Mouse (Mus musculus) stomach, postnatal 0 days (tissue): Measurements from ENCODE around the gene Cdipt. TPM values are rescaled to one million over a fixed set of nuclear protein-coding genes. Genes with fewer than 3 reads are reported as not detected.

Experiments
- ATAC-seq: fragments of 200-750 bp; cut with Nextera tagmentation; 2 replicates; pipeline ENCODE4 v1.8.0; 2017; ENCODE audit not compliant: low FRiP score, low TSS enrichment
- DNase-seq: peaks from one replicate; pipeline ENCODE4 v3.0.0-alpha.2; 2016; ENCODE audit warnings: low spot score
- H3K27ac ChIP-seq: fragments of 300-500 bp; sonication (generic); replicated peaks from 2 replicates; pipeline ENCODE4 v1.5.1; 2014; ENCODE audit warnings: mild to moderate bottlenecking, control low read depth
- H3K27me3 ChIP-seq: fragments of 300-500 bp; sonication (generic); 2 replicates; pipeline ENCODE4 v1.6.1; 2014; ENCODE audit warnings: low read length; ENCODE audit not compliant: control insufficient read depth, insufficient read depth
- H3K36me3 ChIP-seq: fragments of 300-500 bp; sonication (generic); 2 replicates; pipeline ENCODE4 v1.6.1; 2014; ENCODE audit warnings: low read length, mixed read lengths; ENCODE audit not compliant: control insufficient read depth, insufficient read depth
- H3K4me1 ChIP-seq: fragments of 300-500 bp; sonication (generic); replicated peaks from 2 replicates; pipeline ENCODE4 v1.6.1; 2014; ENCODE audit warnings: antibody characterized with exemption; ENCODE audit not compliant: control insufficient read depth, insufficient read depth
- H3K4me2 ChIP-seq: fragments of 300-500 bp; sonication (generic); replicated peaks from 2 replicates; pipeline ENCODE4 v1.6.1; 2014; ENCODE audit warnings: low read depth, mild to moderate bottlenecking, control low read depth, moderate library complexity
- H3K4me3 ChIP-seq: fragments of 300-500 bp; sonication (generic); 2 replicates; pipeline ENCODE4 v1.5.1; 2014; ENCODE audit warnings: low read depth, low read length, control low read depth
- H3K9ac ChIP-seq: fragments of 300-500 bp; sonication (generic); 2 replicates; pipeline ENCODE4 v1.6.1; 2014; ENCODE audit warnings: mild to moderate bottlenecking, low read length, control low read depth, mixed read lengths
- H3K9me3 ChIP-seq: fragments of 300-500 bp; sonication (generic); 2 replicates; pipeline ENCODE4 v1.6.1; 2016; ENCODE audit warnings: low read length; ENCODE audit not compliant: control insufficient read depth
- CTCF ChIP-seq: IDR thresholded peaks from 2 replicates; pipeline ENCODE4 v1.5.1; 2016; ENCODE audit warnings: antibody characterized with exemption, low read depth, mild to moderate bottlenecking, moderate library complexity
- EP300 ChIP-seq: optimal IDR thresholded peaks from 2 replicates; pipeline ENCODE3; 2016; ENCODE audit warnings: antibody characterized with exemption
- WGBS: fragments of 180-500 bp; shearing (Covaris S2); extraction: QIAGEN DNeasy Blood & Tissue Kit; methylation state at CpG from one replicate; pipeline ENCODE4 v1.1.7; 2014; 5-methylcytosine and 5-hydroxymethylcytosine counted together
- polyA plus RNA-seq: library from polyadenylated mRNA; unstranded; fragments of >200 nt; fragmentation: Nextera tagmentation; extraction: Ambion mirVana; gene quantifications from 2 replicates; pipeline ENCODE4 v1.2.1, GENCODE M21; 2015

The Cdipt gene
- polyA plus RNA-seq, 1 experiment from 2014 or later: 80.4 TPM

GRCm38 (mm10) chr7:126961965-126962364 lies 13.7 kb upstream of the Cdipt start:
- Histone ChIP-seq H3K4me3 (no peak overlapping the region), H3K9me3 (no peaks in the 10 kb centered on the region), H3K27ac (no peak overlapping the region), H3K4me1 (no peaks in the 10 kb centered on the region), H3K27me3 (no peaks in the 10 kb centered on the region), H3K36me3 (no peaks in the 10 kb centered on the region), H3K9ac (no peak overlapping the region), H3K4me2 (no peak overlapping the region)
- TF ChIP-seq CTCF: no peak
- DNase-seq (no peak), ATAC-seq (no peak)
- 87% methylated on average over 4 of the region's 4 CpGs for WGBS

- no peak overlapping the region for H3K4me2 ChIP-seq
- H3K27me3 ChIP-seq: no peaks in the 10 kb centered on the region
- TF ChIP-seq CTCF: peak; percentile 78
- no peak for TF ChIP-seq EP300
- WGBS: 24% methylated on average over 19 of the region's 19 CpGs
- DNase-seq (peak; percentile 68), ATAC-seq (0 out of 2 replicates have a peak, but pooled peaks have one; percentile 28)
- H3K27ac ChIP-seq: no peak overlapping the region
- H3K36me3 ChIP-seq: no peaks in the 10 kb centered on the region
- no peaks in the 10 kb centered on the region for H3K4me1 ChIP-seq
- H3K9ac ChIP-seq: no peak overlapping the region
- no peak overlapping the region for H3K4me3 ChIP-seq
- H3K9me3 ChIP-seq: no peaks in the 10 kb centered on the region
Observed at GRCm38 (mm10) chr7:126963548-126964286, 12.0 kb upstream of the Cdipt start.

- WGBS: 43% methylated on average over 3 of the region's 3 CpGs
- no peaks in the 10 kb centered on the region for H3K36me3 ChIP-seq
Observed at GRCm38 (mm10) chr7:126965568-126965967, 10.1 kb upstream of the Cdipt start.

GRCm38 (mm10) chr7:126967361-126967760 lies 8.4 kb upstream of the Cdipt start:
- no peaks in the 10 kb centered on the region for H3K27me3 ChIP-seq
- H3K36me3 ChIP-seq: no peaks in the 10 kb centered on the region
- WGBS: 61% methylated on average over 6 of the region's 6 CpGs
- H3K4me1 ChIP-seq: no peaks in the 10 kb centered on the region
- ATAC-seq (no peak), DNase-seq (no peak)
- H3K9me3 ChIP-seq: no peaks in the 10 kb centered on the region
- H3K27ac ChIP-seq: no peak overlapping the region
- no peak overlapping the region for H3K4me2 ChIP-seq
- no peak overlapping the region for H3K9ac ChIP-seq
- H3K4me3 ChIP-seq: no peak overlapping the region
- no peak for TF ChIP-seq EP300
- TF ChIP-seq CTCF: no peak

More at GRCm38 (mm10) chr7:126965568-126965967, 10.1 kb upstream of the Cdipt start:
- DNase-seq (no peak), ATAC-seq (no peak)
- no peak overlapping the region for H3K27ac ChIP-seq
- no peaks in the 10 kb centered on the region for H3K4me1 ChIP-seq
- TF ChIP-seq EP300 (no peak), CTCF (no peak)
- no peak overlapping the region for H3K4me2 ChIP-seq
- H3K9ac ChIP-seq: no peak overlapping the region
- no peaks in the 10 kb centered on the region for H3K27me3 ChIP-seq
- H3K9me3 ChIP-seq: no peaks in the 10 kb centered on the region
- H3K4me3 ChIP-seq: no peak overlapping the region

GRCm38 (mm10) chr7:126975493-126975892 lies 221 bp upstream of the Cdipt start:
- Histone ChIP-seq H3K36me3 (peaks cover 11% of the 10 kb centered on the region; the same call in 1 of the 2 replicates), H3K4me1 (0 out of 2 replicates have a peak, but pooled peaks cover 4% of the 10 kb centered on the region), H3K4me3 (peak overlapping the region; percentile 99), H3K9me3 (no peaks in the 10 kb centered on the region), H3K9ac (peak overlapping the region; percentile 98), H3K4me2 (peak overlapping the region; percentile 90), H3K27ac (peak overlapping the region; percentile 61; the same call in 1 of the 2 replicates), H3K27me3 (no peaks in the 10 kb centered on the region)
- ATAC-seq (no peak), DNase-seq (no peak)
- 9% methylated on average over 8 of the region's 8 CpGs for WGBS
- TF ChIP-seq CTCF: no peak
- TF ChIP-seq EP300: no peak
